ENCODE assay signal across 9 mouse cellular contexts in genomic region chr8:25331161-25331776, GRCm38 (mm10).
DNase-seq lines count a peak whose midpoint lies in the region; ATAC-seq and TF ChIP-seq lines count a peak whose summit lies in the region.
"Had no signal": no experiment of that assay in that cellular context is flagged by ENCODE, and none has a peak within 500 bp of the region (broad histone marks: within the 10 kb centered on the region; RNA-seq: fewer than 3 reads in every experiment).

No protein-coding gene starts in this region.

- DNase-seq in lung, postnatal 0 days (ENCODE audit: low spot score), result peak; percentile 35
- DNase-seq in lung, postnatal 14 days, result no peak
- peak; percentile 59 for DNase-seq in kidney, postnatal 14 days
- DNase-seq in thymus, postnatal 10 days (ENCODE audit: low spot score in 2 of 2), result no peak
- no peak for DNase-seq in right cerebral cortex, postnatal 25 days

- no peaks in the 10 kb centered on the region for H3K9me3 ChIP-seq in lung, postnatal 0 days (ENCODE audit: low read length)
- H3K9me3 ChIP-seq in embryonic facial prominence, embryonic 15.5 days (replicated peaks), result no peaks in the 10 kb centered on the region
- no peaks in the 10 kb centered on the region for H3K9me3 ChIP-seq in neural tube, embryonic 13.5 days

- H3K9ac ChIP-seq in lung, postnatal 0 days (replicated peaks; ENCODE audit: low read depth), result no peak overlapping the region
- no peak overlapping the region for H3K9ac ChIP-seq in embryonic facial prominence, embryonic 15.5 days
- H3K9ac ChIP-seq in neural tube, embryonic 13.5 days, result no peak overlapping the region

- peak; percentile 54 for ATAC-seq in lung, postnatal 0 days
- ATAC-seq in embryonic facial prominence, embryonic 15.5 days (ENCODE audit: insufficient number of reproducible peaks, low FRiP score, low TSS enrichment, low read depth), result no peak
- ATAC-seq in neural tube, embryonic 13.5 days (ENCODE audit: low read depth), result peak; percentile 16; the same call in 1 of the 2 replicates
- ATAC-seq in monocyte, adult 5-6 weeks (replicated peaks; ENCODE audit: insufficient number of reproducible peaks, low FRiP score, low TSS enrichment, poor library complexity, severe bottlenecking), result no peak
- ATAC-seq: intestine, embryonic 16.5 days had no signal

- no peaks in the 10 kb centered on the region for H3K36me3 ChIP-seq in lung, postnatal 0 days (ENCODE audit: insufficient read depth, low read length)
- no peaks in the 10 kb centered on the region for H3K36me3 ChIP-seq in embryonic facial prominence, embryonic 15.5 days
- H3K36me3 ChIP-seq in neural tube, embryonic 13.5 days, result no peaks in the 10 kb centered on the region

- H3K4me3 ChIP-seq in lung, postnatal 0 days (ENCODE audit: low read depth, low read length), result no peak overlapping the region
- H3K4me3 ChIP-seq in embryonic facial prominence, embryonic 15.5 days (replicated peaks), result no peak overlapping the region
- H3K4me3 ChIP-seq in neural tube, embryonic 13.5 days, result no peak overlapping the region

- H3K4me2 ChIP-seq in lung, postnatal 0 days (replicated peaks; ENCODE audit: low read depth, low read length), result no peak overlapping the region
- H3K4me2 ChIP-seq in embryonic facial prominence, embryonic 15.5 days (replicated peaks), result no peak overlapping the region
- no peak overlapping the region for H3K4me2 ChIP-seq in neural tube, embryonic 13.5 days

- no peak for TF ChIP-seq EP300 in lung, postnatal 0 days (IDR thresholded peaks at IDR 0.05)

- no peaks in the 10 kb centered on the region for H3K27me3 ChIP-seq in lung, postnatal 0 days (replicated peaks; ENCODE audit: insufficient read depth, low read length)
- no peaks in the 10 kb centered on the region for H3K27me3 ChIP-seq in embryonic facial prominence, embryonic 15.5 days
- no peaks in the 10 kb centered on the region; the same call in 1 of the 2 replicates for H3K27me3 ChIP-seq in neural tube, embryonic 13.5 days

- H3K4me1 ChIP-seq in lung, postnatal 0 days (ENCODE audit: insufficient read depth, low read depth, low read length), result no peaks in the 10 kb centered on the region
- peaks cover 37% of the 10 kb centered on the region for H3K4me1 ChIP-seq in embryonic facial prominence, embryonic 15.5 days
- H3K4me1 ChIP-seq in neural tube, embryonic 13.5 days (replicated peaks), result peaks cover 43% of the 10 kb centered on the region

- no peak overlapping the region for H3K27ac ChIP-seq in lung, postnatal 0 days (ENCODE audit: low read length)
- H3K27ac ChIP-seq in embryonic facial prominence, embryonic 15.5 days (replicated peaks), result peak overlapping the region; percentile 44
- H3K27ac ChIP-seq in neural tube, embryonic 13.5 days (replicated peaks), result peak overlapping the region; percentile 75

- TF ChIP-seq CTCF in lung, postnatal 0 days (IDR thresholded peaks at IDR 0.05), result no peak

- WGBS in lung, postnatal 0 days, result 41% methylated on average over 7 of the region's 7 CpGs
- WGBS in embryonic facial prominence, embryonic 15.5 days, result 48% methylated on average over 7 of the region's 7 CpGs
- WGBS in neural tube, embryonic 13.5 days, result 48% methylated on average over 7 of the region's 7 CpGs

Comparison
In these comparisons a context has a peak if more than half of its experiments do, and no peak if none do; other contexts are left out.
1. DNase-seq: peak in lung, postnatal 0 days (single experiment) and kidney, postnatal 14 days (single experiment); none in lung, postnatal 14 days (single experiment), thymus, postnatal 10 days (0 of 2) and right cerebral cortex, postnatal 25 days (single experiment).
2. ATAC-seq: peak in lung, postnatal 0 days (single experiment) and neural tube, embryonic 13.5 days (single experiment); none in embryonic facial prominence, embryonic 15.5 days (single experiment) and monocyte, adult 5-6 weeks (single experiment).